Mouse (Mus musculus) spleen, postnatal 36 days (tissue): ENCODE measurements around the gene Ddah2.

Experiments
- DNase-seq, 2 experiments: peaks; one replicate each; pipeline ENCODE4 v3.0.0; 2022; ENCODE audit warnings: low spot score in 2 of 2, mixed read lengths in 1 of 2

Ddah2 gene

GRCm38 (mm10) chr17:35103221-35103690 lies 44.4 kb downstream of the Ddah2 start:
- peak; percentile 19 to 44 for DNase-seq

GRCm38 (mm10) chr17:35104079-35104478 lies 45.2 kb downstream of the Ddah2 start:
- DNase-seq: no peak

- peak; percentile 26 to 52 for DNase-seq
Measured at GRCm38 (mm10) chr17:35104754-35105153, 45.9 kb downstream of the Ddah2 start.

GRCm38 (mm10) chr17:35105740-35106389 lies 47.0 kb downstream of the Ddah2 start:
- DNase-seq: peak; percentile 27 to 39

GRCm38 (mm10) chr17:35106522-35106921 lies 47.7 kb downstream of the Ddah2 start:
- DNase-seq: no peak

- DNase-seq: no peak
Measured at GRCm38 (mm10) chr17:35108097-35108496, 49.3 kb downstream of the Ddah2 start, which contains the start of gene Ly6g5c. Gene Ly6g5c (plus strand): TSS chr17:35108279.
